ENCODE assay signal across 23 mouse cellular contexts in genomic region chr4:140401632-140402031, GRCm38 (mm10).
"Had no signal": no experiment of that assay in that cellular context is flagged by ENCODE, and none has a peak within 500 bp of the region (broad histone marks: within the 10 kb centered on the region; RNA-seq: fewer than 3 reads in every experiment).

No protein-coding gene starts in this region.

- H3K9me3 ChIP-seq: heart, embryonic 10.5 days; heart, embryonic 12.5 days; intestine, embryonic 15.5 days; limb, embryonic 13.5 days; limb, embryonic 15.5 days; liver, embryonic 13.5 days; liver, embryonic 15.5 days had no signal

- H3K9ac ChIP-seq: heart, embryonic 12.5 days; intestine, embryonic 15.5 days; limb, embryonic 13.5 days; limb, embryonic 15.5 days; liver, embryonic 13.5 days; liver, embryonic 15.5 days; liver, postnatal 0 days had no signal

- DNase-seq: gastrocnemius, adult 2 months; gastrocnemius, postnatal 10 days; gastrocnemius, postnatal 25 days; heart, adult 18-20 months; heart, postnatal 10 days; heart, postnatal 4 days; kidney, adult 18-20 months; kidney, adult 8-10 months; kidney, postnatal 10 days; kidney, postnatal 25 days; kidney, postnatal 4 days; liver, embryonic 13.5 days; liver, postnatal 0 days had no signal

- H3K4me3 ChIP-seq: gastrocnemius, adult 2 months; heart, embryonic 10.5 days; heart, embryonic 12.5 days; intestine, embryonic 15.5 days; layer of hippocampus, adult 2 months; left cerebral cortex, adult 2 months; limb, embryonic 13.5 days; limb, embryonic 15.5 days; liver, embryonic 13.5 days; liver, embryonic 15.5 days had no signal

- H3K27me3 ChIP-seq: heart, embryonic 12.5 days; intestine, embryonic 15.5 days; limb, embryonic 13.5 days; limb, embryonic 15.5 days; liver, embryonic 13.5 days; liver, embryonic 15.5 days had no signal

- H3K36me3 ChIP-seq: heart, embryonic 10.5 days; heart, embryonic 12.5 days; intestine, embryonic 15.5 days; limb, embryonic 13.5 days; limb, embryonic 15.5 days; liver, embryonic 13.5 days; liver, embryonic 15.5 days had no signal

- H3K27ac ChIP-seq: gastrocnemius, adult 2 months; heart, embryonic 10.5 days; intestine, embryonic 15.5 days; layer of hippocampus, adult 2 months; left cerebral cortex, adult 2 months; limb, embryonic 13.5 days; limb, embryonic 15.5 days; liver, embryonic 13.5 days; liver, embryonic 15.5 days had no signal

- ATAC-seq: inflammation-experienced regulatory T-cells, adult 6 months; intestine, embryonic 15.5 days; intestine, postnatal 0 days; liver, postnatal 0 days had no signal

- H3K4me2 ChIP-seq: heart, embryonic 12.5 days; intestine, embryonic 15.5 days; limb, embryonic 13.5 days; limb, embryonic 15.5 days; liver, embryonic 13.5 days; liver, embryonic 15.5 days had no signal

- H3K4me1 ChIP-seq: intestine, embryonic 15.5 days; limb, embryonic 13.5 days; limb, embryonic 15.5 days; liver, embryonic 13.5 days; liver, embryonic 15.5 days had no signal
